Mouse (Mus musculus) brain, embryonic 14.5 days (tissue): ENCODE results near the gene Card19. TPM values are rescaled to one million over a fixed set of nuclear protein-coding genes. Genes with fewer than 3 reads are reported as not detected.

Experiments used
- DNase-seq: peaks from one replicate; pipeline ENCODE4 v3.0.0-alpha.2; 2011; ENCODE audit warnings: low read depth
- CTCF ChIP-seq: fragments of 200-500 bp; IDR thresholded peaks from 2 replicates; pipeline ENCODE4 v1.5.1; 2012; ENCODE audit warnings: inconsistent platforms, mild to moderate bottlenecking, moderate library complexity, borderline replicate concordance; ENCODE audit not compliant: insufficient read depth, insufficient read length; ENCODE audit errors: extremely low read depth
- POLR2A ChIP-seq: fragments of 200-500 bp; IDR thresholded peaks from 2 replicates; pipeline ENCODE4 v1.6.1; 2012; ENCODE audit warnings: mild to moderate bottlenecking, inconsistent platforms, borderline replicate concordance; ENCODE audit not compliant: poor library complexity, insufficient read depth, insufficient read length, severe bottlenecking; ENCODE audit errors: extremely low read depth
- polyA plus RNA-seq: library from polyadenylated mRNA; depleted of rRNA; stranded (reverse); fragments of >200 nt; gene quantifications from 2 replicates; pipeline ENCODE4 v1.2.3, GENCODE M21; 2012

Gene Card19
- polyA plus RNA-seq, 1 experiment, result 26.2 TPM

GRCm38 (mm10) chr13:49246626-49247025 is 30.8 kb upstream of the Card19 start:
- no peak for DNase-seq
- no peak for TF ChIP-seq POLR2A
- no peak for TF ChIP-seq CTCF

DNA sequence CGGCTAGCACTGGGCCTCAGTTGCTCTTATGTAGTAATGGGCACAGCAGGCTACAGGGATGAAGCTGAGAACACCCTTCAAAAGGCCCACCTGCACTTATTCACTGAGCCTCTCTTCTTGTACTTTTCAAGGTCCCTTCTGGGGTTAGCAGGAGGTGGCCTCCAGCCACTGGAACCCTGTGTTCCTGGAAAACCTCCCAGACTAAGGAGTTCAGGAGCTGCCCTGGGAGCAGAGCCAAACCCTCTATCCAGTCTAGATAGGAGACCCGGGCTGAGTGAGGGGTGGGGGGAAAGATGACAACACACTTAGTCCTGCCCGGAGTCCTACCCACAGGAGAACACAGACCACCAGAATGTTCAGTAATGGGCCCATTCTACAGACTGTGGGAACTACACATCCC is 30.2 kb upstream of the Card19 start:
- DNase-seq, result no peak
- TF ChIP-seq POLR2A (no peak), CTCF (no peak)

GRCm38 (mm10) chr13:49245251-49245650 is 29.4 kb upstream of the Card19 start:
- TF ChIP-seq CTCF (no peak), POLR2A (no peak)
- DNase-seq, result no peak

- no peak for DNase-seq
- TF ChIP-seq CTCF (no peak), POLR2A (no peak)
Measured at GRCm38 (mm10) chr13:49243492-49243891, 27.7 kb upstream of the Card19 start.

DNA sequence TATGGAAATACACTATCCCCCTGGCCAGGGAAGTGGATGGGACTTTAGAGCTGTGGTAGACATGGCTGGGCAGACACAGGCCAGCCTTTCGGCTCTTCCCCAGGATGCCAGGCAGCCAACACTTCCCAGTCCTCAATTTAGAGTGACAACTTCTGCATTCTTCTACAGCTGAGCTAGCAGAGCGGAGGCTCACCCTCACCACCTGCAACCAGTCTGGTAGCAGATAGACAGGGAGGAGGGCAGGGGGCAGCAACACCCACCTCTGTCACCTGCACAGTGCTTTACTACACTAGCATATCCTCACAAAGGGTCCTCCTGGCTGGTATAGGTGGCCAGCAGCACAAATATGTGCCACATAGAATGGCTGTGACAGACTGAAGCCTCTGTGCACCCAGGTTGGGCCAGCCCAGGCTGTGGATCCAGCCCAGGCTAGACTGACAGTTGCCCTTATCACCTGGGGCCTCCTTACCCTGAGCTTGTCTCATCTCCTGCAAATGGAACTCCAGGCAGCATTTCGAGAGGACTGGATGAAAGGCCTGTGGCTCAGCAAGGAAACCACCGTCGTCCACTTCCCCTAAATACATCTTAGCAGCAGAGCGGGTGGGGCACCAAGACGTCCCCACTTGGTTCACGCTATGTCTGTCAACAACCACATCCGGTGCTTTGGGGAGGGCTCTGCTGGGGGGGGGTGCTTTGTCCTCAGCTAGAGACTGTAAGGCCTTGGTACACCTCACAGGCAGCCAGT is 26.7 kb upstream of the Card19 start:
- TF ChIP-seq POLR2A, result no peak
- no peak for TF ChIP-seq CTCF
- no peak for DNase-seq

- no peak for DNase-seq
- TF ChIP-seq CTCF (no peak), POLR2A (no peak)
Measured at GRCm38 (mm10) chr13:49238737-49239136, 22.9 kb upstream of the Card19 start.

GRCm38 (mm10) chr13:49237617-49238016 is 21.8 kb upstream of the Card19 start:
- TF ChIP-seq POLR2A (no peak), CTCF (no peak)
- DNase-seq, result no peak

DNA sequence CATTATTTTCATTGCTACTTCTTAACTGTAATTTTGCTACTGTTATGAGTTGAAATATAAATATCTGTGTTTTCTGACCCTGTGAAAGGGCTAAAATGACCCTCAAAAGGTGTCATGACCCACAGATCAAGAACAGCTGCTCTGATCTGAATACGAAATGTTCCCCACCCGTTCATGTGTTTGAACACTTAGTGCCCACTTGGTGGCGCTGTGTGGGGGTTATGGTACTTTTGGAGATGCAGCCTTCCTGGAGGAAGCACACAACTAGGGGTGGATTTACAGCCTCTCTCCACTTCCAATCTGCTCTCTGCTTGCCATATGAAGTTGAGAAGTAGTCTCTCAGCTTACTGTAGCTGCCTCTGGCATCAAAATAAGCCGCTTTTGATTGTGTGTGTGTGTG is 18.9 kb upstream of the Card19 start:
- TF ChIP-seq CTCF, result no peak
- TF ChIP-seq POLR2A, result no peak
- no peak for DNase-seq

- TF ChIP-seq POLR2A (no peak), CTCF (no peak)
- peak; percentile 22 for DNase-seq
Measured at GRCm38 (mm10) chr13:49233792-49234572, 18.1 kb upstream of the Card19 start.

DNA sequence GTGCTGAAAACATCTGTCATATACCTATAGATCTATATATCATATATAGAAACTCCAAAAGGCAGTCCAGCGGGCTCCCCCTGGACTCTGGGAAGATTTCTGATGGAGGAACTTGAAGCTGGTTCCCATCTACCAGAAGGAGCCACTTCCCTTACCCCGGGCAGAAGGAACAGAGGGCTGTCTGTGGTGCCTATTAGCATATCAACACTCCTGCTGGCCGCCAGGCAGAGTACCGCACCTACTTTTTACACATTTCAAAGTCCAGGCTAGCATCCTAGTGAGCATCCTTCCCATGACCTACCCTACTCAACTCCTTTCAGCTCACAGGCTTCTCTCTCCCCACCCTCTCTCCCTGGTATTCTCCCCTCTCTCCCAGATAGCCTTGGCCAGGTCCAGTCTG is 9.8 kb upstream of the Card19 start:
- no peak for TF ChIP-seq POLR2A

DNA sequence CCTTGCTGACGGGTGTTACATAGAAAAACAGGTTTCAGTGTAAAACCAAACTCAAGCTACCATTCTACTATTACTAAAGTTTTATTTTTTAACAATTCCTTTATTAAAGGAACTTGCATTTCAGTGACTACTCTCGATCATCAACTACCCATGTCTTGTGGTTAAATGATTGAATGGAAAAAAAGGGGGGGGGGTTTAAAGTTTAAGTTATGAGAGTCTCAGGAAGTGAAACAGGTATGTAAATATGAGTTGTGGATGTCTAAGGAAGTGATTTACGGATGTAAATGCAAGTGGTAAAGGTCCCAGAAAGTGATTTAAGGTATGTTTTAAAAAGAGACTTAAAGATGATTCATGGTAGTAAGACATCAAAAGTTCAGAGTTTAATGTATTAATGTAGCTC is 9.3 kb upstream of the Card19 start:
- TF ChIP-seq CTCF, result no peak

More for the DNA sequence above, 9.8 kb upstream of the Card19 start:
- no peak for DNase-seq

GRCm38 (mm10) chr13:49224729-49225128 is 8.9 kb upstream of the Card19 start:
- no peak for TF ChIP-seq POLR2A
- no peak for TF ChIP-seq CTCF

More for the DNA sequence above, 9.3 kb upstream of the Card19 start:
- no peak for DNase-seq

More at GRCm38 (mm10) chr13:49224729-49225128, 8.9 kb upstream of the Card19 start:
- DNase-seq, result no peak
